Mouse (Mus musculus): ENCODE results near the gene T. TPM values are rescaled to one million over a fixed set of nuclear protein-coding genes. Genes with fewer than 3 reads are reported as not detected.

Gene T
- total RNA-seq, 4 experiments from 2014 or later = not detected

GRCm38 (mm10) chr17:8433121-8433977 lies 874 bp upstream of the T start:
- no peak for DNase-seq (ENCODE audit: low spot score)

DNA sequence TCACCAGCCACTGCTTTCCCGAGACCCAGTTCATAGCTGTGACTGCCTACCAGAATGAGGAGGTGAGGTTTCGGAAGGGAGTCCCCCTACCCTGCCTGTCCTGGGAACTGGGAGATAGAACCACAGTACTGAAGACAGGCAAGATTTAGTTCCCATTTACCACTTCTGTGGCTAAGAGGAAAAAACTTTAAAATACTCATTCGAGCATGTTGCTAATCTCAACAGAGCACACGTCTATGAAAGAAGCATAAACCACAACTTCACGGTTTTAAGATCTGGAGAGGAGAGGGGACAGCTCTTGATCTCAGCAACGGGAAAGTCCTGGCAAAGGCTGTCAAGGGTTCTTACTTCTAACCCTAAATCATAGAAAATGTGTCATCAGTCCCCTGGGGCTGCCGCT lies 2.0 kb downstream of the T start:
- DNase-seq (ENCODE audit: low spot score) = no peak

GRCm38 (mm10) chr17:8444062-8444461 lies 9.8 kb downstream of the T start:
- DNase-seq (ENCODE audit: low spot score) = no peak

DNA sequence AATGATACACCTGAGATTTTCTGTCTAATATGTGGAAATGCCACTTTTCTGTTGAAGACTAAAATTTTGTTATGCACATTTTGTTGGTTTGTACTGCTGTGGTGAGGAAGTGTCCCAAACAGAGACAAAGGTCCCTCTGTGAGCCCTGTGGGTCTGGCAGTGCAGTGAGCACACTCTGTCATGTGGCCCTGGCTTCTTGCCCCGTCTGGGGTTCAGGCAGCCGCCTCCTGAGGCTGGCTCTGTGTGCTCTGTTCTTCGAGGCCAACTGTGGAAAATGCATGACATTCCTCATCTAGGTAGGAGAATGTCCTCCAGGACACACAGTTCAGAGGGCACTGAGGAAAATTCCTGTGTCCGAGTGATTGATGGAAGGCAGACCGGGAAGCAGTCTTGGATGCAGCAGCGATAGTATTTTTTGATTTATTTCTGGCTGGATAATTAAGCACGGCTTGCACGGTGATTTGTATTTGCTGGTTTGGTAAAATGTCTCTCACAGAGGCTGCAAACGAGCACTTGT lies 13.5 kb downstream of the T start:
- DNase-seq (ENCODE audit: low spot score) = no peak

GRCm38 (mm10) chr17:8448324-8448723 lies 14.1 kb downstream of the T start:
- DNase-seq (ENCODE audit: low spot score) = no peak

- DNase-seq (ENCODE audit: low spot score) = no peak
Measured at GRCm38 (mm10) chr17:8455196-8455595, 21.0 kb downstream of the T start.

DNA sequence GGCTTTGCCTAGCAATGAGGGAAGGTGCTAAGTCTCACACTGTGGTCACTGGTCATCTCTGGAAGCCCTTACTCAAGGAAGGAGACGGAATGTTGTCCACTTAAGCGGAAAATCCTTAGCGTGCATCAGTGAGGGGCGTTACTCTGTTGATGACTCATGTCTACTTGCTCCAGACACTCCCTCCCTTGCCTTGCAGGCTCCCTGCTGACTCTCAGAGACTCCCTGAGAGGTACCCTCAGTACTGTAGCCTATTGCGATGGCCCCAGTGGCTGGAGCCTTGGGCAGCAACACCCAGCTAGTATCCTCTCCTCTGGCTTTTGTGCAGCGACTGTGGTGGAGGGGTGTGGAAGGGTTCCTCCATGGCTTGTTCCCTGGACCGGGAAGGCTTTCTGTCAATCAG lies 21.4 kb downstream of the T start:
- no peak for DNase-seq (ENCODE audit: low spot score)

DNA sequence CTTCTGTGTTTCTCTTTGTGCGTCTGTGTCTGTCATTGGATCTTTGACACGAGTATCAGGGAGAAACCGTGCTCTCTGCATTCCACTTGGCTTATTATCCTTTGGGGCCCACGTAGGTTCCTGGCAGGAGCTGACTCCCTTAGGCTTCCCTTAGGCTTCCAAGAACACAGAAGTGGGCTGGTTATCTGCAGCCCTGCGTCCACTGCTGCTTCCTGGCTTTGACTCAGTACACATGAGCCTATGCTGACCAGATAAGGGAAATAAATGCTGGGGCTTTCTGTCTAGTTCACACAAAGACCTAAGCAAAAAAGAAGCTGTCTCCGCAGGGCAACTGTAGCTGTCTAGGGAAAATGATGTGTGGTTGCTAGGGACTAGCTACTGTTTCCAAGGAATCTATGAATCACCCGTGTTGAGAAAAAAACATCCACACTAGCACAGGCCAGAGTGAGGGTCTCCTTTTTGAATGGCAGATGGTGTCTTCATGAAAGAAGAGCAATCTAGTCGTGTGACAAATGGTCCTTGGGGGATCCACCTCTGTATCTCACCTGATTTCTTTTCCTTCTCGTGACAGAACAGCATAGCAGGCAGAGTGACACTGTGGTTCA lies 22.7 kb downstream of the T start:
- DNase-seq (ENCODE audit: low spot score) = no peak

DNA sequence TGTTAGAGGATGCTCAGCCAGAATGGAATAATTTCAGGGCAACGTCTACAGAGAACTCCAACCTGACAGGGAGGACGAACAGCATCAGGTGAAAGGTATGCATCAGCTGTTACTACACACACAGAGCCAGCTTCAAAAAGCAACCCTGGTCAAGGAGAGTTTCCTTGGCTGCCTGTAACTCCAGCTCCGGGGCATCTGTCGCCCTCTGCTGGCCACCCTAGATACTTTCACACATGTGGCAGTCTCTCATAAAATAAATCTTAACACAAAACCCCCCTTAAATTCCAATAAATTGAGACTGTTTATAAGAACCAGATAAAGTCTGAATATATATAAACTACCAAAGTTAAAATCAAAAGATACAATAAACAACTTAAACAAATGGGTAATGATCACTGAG lies 27.3 kb downstream of the T start:
- no peak for DNase-seq (ENCODE audit: low spot score)

DNA sequence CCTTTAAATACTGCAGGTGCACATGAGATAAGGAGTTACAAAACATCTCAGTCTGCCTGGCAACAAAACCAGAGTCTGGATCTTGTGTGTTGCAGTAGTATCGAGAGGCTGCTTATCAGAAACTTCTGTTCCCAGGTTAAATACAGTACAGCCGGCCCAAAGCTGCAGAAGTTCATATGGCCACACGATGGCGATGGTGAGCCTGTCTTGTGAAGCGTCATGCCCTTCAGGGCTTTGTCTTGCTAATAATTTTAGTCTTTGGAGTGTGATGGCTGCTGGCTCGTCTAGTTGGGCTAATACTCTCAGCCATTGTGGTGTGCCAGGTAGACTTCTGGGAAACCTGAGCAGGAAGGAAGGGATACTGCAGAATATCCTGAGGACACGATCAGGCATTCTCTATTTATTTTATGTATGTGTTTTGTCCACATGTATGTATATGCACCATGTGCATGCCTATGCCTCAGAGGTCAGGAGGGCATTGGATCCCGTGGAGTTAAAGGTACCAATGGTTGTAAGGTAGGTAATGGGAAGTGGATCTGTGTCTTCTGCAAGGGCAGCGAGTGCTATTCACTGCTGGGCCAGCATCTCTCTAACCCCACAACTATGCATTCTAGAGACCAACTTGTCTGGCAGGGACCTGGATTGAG lies 29.4 kb downstream of the T start:
- DNase-seq (ENCODE audit: low spot score) = peak; percentile 24

- no peak for DNase-seq (ENCODE audit: low spot score)
Measured at GRCm38 (mm10) chr17:8467771-8468170, 33.5 kb downstream of the T start.

DNA sequence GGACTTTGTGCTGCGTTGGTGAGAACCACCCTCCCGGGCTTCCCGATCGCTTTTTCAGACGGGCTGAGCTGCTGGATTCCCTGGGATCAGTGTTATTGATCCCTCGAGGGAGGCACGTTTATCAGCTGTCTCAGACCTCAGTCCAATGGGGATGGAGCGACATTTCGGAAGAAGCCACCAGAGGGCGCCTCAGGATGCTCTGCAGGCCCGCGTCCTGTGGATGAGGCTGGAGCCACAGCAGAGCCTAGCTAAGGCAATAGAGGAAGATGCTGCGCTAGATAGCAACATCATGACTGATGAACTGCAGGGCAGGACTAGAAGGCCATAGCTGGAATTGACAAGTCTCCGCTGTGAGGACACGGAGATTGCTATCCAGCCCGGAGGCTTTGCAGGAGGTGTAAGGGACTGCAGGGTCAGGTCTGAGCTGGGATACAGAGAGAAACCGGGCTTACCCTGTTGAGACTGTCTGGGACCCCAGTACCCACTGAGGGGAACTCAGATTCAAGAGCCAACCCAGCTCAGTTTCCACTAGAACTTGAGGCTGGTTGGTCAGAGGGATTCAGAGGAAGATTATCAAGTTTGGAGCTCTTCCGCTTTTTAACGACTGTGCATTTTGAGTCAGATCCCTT lies 34.6 kb downstream of the T start:
- DNase-seq (ENCODE audit: low spot score) = peak; percentile 63

DNA sequence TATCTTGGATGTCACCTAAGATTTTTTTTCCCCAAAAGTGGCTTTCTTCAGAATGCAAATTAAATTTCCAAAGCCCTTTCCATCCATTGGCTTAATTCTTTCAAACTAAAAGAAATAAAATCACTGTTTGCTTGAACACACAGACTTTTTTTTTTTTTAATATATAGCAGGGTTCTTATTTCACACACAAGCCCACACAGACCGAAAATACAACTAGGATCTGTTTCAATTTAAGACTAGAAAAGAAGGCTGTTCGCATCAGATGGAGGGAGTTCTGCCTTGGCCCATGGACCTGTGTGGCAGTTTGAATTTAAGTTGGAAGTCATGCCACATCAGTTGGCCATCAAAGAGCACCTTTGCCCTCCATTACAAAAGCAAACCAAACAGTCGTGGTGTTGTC lies 44.3 kb downstream of the T start:
- no peak for DNase-seq (ENCODE audit: low spot score)

GRCm38 (mm10) chr17:8479493-8480128 lies 45.4 kb downstream of the T start:
- no peak for DNase-seq (ENCODE audit: low spot score)

- no peak for DNase-seq (ENCODE audit: low spot score)
Measured at GRCm38 (mm10) chr17:8481797-8482196, 47.6 kb downstream of the T start.

GRCm38 (mm10) chr17:8482876-8483275 lies 48.7 kb downstream of the T start:
- no peak for DNase-seq (ENCODE audit: low spot score)

DNA sequence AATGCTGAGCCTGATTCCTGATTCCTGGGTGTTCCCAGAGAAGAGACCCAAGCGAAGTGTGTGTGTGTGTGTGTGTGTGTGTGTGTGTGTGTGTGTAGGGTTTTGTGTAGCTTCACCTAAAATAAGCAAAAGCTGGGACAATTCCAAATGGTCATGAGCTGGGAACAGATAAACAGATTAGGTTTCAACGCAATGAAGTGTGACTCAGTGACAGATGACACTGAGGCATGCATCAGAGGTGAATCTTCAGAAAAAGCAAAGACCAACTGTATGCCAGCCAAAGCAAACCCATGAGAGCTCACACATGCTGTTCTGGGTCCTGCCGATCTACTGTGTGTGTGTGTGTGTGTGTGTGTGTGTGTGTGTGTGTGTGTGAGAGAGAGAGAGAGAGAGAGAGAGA lies 50.0 kb downstream of the T start:
- no peak for DNase-seq (ENCODE audit: low spot score)

DNA sequence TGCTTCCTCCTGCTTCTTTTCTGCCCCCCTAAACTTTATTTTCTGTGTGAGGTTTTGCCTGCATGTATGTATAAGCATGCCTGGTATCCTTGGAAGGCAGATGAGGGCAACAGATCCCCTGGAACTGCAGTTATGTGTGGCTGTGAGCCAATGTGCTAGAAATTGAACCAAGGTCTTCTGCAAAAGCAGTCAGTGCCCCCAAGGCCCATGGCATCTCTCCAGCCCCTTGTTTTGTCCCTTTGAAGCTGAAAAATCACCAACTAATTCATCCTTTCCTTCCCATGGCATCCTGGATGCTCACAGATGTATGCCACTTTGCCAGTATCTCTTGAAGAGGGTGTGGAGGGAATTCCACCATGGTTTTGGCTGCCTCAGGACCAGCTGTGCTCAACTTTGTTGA lies 50.9 kb downstream of the T start:
- no peak for DNase-seq (ENCODE audit: low spot score)

- DNase-seq (ENCODE audit: low spot score) = peak; percentile 38
Measured at GRCm38 (mm10) chr17:8487824-8488223, 53.6 kb downstream of the T start.

- DNase-seq (ENCODE audit: low spot score) = no peak
Measured at GRCm38 (mm10) chr17:8490971-8491370, 56.7 kb downstream of the T start.

Data from heart, adult 8-10 months (tissue).